Mouse (Mus musculus): ENCODE data around the gene Slc10a3.
"Not testable (repeated sequence)": the region's sequence is repeated elsewhere in the genome, so short reads cannot be mapped to it uniquely, and the experiment has no call there.

Slc10a3 gene

DNA sequence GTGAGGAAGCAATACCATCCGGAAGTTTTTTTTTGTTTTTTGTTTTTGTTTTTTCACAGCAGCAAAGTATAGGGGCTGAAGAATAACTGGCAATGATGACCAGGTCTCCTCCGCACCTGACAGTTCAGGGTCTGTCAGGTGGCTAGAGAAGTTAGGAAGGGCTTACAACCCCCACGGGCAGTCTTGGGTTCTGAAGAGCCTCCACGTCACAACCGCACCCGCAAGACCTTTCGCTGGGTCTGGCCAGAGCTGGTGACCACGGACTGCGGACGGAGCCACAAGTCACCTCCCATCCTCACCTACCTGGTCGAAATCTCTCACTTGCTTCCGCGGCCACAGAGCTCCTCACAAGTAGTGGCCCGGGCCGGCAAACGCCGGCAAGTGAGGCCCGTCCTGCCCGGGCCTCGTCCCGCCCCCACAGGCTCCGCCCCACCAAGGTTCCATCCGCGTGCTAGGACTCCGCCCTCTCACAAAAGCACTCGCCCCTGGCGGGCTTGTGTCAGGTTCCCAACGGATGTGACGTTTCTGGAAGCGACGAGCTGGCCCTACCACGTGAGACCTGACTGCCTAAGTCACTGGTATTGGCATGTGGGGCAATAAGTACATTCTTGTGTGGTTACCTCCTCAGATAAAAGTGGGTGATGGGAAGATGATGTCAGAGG is at the start of gene Slc10a3, which contains the start of gene Ubl4a:
Gene Slc10a3 (minus strand): TSS at position 462 of the 662 bp plus-strand sequence.
Gene Ubl4a (minus strand): TSS at position 331 of the 662 bp plus-strand sequence.
- peak; percentile 91 to 94 for DNase-seq

DNA sequence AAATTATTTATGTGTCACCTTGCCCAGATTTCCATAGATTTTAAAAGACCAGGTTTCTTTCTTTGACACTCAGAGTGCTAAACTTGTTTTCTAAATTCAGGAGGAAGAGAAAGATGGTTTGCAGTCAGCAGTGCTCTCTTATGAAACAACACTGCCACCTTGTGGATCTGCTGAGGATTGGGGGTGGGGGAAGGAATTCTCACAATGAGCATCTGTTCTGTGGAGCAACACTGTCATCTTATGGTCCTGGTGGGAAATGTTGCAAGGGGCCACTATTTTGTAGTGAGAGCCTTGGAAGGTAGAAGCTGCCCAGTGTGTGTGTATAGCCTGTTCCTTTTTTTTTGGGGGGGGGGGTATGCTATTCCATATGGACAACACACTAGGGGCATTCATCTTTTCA is 40.2 kb upstream of the Slc10a3 start:
- peak; percentile 56 to 72 for DNase-seq

DNA sequence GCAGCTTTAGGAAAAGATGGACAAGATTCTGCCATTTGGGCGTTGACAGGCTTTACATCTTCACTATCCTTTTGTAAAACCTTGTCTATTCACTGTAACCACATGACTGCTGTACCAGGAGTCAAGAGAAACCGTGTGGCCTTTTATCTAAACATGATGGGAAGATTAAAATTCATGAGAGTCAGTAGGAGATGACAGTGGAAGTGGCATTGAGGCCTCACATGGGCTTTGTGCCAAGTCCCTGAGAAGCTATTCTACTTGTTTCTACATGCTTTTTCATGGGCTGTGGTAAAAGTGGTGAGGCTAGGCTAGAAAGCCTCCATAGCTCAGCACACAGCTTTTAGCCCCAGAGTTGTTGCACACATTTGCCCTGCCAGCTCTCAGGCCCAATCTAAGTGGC is 35.2 kb upstream of the Slc10a3 start:
- no peak for DNase-seq

DNA sequence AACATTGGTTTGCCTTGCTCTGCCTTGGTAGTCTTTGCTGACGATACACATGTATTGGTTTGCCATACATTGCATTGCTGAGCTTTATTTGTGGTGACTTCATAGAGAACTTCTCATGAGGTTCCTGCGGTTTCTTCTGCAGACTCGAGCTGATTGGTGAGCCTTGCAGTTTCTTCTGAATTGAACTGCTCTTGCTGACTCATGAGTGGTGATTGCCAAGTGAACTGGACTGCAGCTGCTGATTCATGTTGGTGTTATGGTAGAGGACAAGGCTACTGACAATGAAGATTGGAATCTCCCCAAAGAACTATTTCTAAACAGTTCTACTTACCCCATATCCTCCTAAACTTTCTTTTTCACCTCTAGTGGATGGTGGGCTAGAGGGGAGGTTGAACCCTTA is 27.0 kb upstream of the Slc10a3 start:
- no peak for DNase-seq

DNA sequence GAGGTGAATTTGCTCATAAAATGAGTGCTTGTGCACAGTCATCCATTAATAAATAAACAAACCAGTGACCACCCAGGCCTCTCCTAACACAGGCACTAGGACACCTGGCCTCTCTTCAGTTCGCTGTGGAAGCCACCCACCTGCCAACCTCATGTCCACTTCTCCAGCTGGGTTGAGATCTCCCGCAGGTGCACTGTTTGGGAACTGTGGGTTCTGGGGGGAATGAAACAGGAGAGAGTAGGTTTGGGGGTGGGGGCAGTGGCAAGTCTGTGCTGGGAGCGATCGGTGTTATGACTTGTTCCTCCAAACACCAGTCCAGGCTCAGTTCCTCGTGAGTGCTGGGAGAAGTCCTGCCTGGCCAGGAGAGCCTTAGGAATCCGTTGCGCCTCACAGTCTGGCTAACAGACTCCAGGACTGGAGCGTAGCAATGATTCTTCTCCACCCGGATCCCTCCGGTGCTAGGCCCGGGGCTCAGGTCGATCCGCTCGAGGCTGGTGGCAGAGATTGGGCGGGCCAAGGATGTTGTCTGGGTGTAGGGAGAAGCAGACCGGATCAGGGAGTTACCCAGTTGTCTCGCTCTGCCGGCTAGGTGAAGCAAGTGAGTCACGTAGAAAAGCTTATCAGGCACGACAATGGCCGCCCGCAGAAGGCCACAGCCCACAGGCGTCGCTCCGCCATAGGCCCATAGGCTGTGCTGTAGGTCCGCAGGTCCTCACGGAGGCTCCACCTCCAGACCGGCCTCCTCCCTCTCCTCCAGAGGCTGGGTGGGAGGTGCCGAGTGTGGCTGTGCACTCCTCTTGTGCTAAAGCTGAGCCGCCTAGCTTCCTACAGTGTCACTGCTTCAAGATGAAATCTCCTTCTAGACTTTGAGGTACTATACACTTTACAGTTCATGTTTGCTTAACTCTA is 19.6 kb upstream of the Slc10a3 start, which contains the start of the genes Fam3a and Ikbkg:
Gene Fam3a (minus strand): TSS at position 738 of the 909 bp plus-strand sequence.
Gene Ikbkg (plus strand): TSS at position 756 of the 909 bp plus-strand sequence.
- peak; percentile 90 to 93 for DNase-seq

DNA sequence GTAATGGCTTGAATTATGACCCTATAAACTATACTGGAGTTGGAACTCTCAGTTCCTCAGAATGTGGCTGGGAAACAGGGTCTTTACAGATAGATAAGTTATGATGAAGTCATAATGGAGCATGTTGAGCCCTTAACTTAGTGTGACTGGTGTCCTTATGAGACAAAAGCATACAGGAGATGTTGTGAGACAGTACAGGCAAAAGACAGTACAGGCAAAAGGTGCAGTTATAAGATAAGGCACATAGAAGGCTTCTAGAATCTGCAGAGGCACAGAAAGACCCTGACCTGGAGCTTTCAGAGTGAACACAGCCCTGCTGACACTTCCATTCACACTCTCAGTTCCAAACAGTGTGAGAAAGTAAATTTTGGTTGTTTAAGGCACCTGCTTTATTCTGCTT is 15.0 kb upstream of the Slc10a3 start:
- DNase-seq, result no peak

DNA sequence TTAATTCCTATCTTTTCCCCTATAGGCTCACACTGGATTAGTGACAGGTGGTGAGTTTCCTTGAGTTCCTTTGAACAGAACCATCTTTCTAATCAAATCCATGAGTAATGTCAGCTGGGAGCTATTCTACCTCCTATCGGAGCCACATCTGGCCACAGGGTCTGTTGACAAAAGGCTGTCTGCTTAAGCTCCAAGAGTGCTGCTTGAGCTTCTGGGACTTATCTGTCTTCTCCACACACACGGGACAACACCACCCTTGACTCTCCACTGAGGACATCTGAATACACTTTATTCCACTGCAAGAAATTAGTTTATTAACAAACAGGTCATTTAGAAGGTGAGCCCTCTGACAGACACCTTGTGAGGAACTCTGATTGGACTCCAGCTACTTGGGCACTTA is 11.3 kb upstream of the Slc10a3 start:
- DNase-seq, result no peak

DNA sequence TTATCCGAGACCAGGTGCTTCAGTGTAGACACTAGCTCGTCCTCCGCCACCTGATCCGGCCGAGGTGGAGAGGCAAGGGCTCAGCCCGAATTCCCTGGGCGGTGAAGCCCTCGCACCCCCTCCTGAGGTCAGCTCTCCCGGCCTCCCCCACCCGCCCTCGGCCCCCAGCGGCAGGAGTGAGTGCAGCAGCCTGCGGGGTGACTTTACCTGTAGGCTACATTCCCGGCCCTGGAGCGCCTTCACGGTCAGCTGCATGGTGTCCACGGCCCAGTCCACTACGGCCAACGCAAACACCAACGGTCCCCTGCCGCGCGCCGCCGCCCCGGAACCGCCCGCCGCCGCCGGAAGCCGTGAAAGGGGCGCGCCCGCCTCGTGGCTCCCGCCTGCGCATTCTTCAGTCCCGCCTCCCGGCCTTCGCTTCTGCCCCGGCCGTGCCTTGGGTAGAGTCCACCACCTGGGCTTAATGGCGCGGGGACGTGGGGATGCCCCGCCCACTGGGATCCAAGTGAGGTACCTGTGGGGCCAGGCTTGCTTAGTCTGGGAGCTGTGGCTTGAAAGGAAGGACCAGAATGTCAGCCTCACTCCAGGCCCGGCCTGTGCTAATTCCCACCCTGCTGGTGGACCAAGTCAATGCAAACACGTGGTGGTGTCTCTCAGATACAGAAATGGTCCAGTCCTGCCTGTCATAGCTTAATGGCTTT is 4.8 kb downstream of the Slc10a3 start:
- peak; percentile 76 to 77 for DNase-seq

DNA sequence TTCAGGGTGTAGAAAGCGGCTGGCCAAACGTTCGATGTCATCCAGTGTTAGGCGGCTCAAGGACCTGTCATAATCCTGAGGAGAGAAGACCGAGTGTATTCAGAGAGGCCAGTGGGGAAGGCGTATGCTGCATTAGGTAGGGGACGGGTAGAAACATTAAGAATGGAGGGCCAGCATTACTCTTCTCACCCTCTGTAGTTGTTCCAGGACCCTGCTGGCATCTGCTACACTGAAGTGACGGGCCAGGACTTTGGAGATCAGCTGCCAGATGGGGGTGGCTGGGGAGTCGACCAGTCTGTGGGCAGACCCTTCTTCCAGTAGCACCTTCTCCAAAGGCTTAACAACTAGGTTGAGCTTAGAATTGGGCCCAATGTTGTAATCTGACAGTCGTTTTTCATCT is 5.6 kb downstream of the Slc10a3 start:
- no peak for DNase-seq

DNA sequence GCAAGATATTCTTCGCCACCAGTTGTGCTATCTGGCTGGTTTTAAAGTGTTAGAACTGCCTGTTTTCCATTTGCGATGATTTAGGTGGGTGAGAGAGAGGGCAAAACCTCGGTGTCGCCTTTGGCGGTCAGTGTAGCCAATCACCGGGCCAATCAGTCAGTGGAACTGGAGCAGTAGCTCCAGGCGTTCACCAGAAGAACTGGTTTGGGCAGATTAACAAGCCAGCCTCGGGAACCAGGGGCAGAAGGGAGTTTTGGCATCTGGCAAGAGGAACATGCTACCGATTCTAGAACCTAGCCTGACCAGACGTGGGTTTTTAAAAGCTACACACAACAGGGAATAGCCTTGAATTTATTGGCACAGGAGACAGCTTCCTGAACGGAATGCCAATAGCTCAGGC is 14.0 kb downstream of the Slc10a3 start:
- peak; percentile 32 to 67 for DNase-seq

DNA sequence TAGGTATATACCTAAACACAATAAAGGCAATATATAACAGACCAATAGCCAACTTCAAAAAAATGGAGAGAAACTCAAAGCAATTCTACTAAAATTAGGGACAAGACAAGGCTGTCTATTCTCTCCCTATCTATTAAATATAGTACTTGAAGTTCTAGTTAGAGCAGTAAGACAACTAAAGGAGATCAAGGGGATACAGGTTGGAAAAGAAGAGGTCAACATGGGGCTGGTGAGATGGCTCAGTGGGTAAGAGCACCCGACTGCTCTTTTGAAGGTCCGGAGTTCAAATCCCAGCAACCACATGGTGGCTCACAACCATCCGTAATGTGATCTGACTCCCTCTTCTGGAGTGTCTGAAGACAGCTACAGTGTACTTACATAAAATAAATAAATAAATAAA is 16.1 kb downstream of the Slc10a3 start:
- not testable (repeated sequence) for DNase-seq

DNA sequence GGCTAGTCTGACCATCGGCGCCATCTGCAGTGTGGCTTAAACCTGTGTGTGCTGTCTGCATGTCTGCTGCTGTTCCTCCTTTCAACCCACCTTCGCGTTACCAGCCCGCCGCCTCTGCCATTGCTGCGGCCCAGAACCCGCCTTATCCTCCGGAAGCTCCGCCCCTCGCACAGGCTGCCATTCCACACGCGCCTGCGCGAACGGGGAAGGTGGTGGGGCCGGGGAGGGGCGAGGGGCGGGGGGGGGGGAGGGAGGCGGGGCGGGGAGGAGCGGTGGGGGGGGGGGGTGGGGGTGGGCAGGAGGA is 19.7 kb downstream of the Slc10a3 start, which contains the start of gene Lage3:
Gene Lage3 (minus strand): TSS at position 152 of the 304 bp plus-strand sequence.
- peak; percentile 80 to 85 for DNase-seq

DNA sequence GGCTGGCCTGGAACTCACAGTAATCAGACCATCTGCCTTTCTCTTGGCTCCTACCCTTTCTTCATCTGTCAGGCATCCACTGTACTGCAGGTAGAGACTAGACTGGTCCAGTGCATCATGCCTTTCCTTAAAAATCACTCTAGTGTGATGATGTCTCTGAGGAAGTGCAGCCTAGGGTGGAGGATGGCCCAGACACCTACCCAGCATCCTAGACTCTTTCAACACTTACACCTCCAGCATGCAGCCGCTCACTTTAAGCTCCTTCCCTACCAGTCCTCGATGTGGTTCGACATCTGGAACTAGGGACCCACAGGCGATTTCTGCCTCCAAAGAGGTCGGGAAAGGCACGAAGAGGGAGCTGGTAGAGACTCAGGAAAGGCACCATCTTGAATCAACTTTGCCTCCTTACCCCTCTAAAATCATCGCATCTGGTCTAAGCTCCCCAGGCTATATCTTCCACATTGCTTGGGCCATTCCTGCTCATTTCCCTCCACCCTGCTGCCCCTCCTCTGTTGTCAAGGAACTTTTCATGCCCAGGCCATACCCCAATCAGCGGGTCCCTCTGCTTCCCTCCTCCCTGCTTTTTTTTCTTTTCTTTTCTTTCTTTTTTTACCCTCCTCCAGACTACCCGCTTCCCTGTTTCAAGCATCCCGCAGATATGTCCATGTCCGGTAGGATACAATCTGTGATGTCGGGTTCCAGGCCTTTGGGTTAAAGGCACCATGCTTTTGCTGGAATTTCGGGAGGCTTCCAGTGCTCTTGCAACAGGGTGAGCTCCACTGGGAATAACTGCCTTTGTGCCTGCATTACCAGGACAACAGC is 20.3 kb downstream of the Slc10a3 start:
- DNase-seq, result no peak

DNA sequence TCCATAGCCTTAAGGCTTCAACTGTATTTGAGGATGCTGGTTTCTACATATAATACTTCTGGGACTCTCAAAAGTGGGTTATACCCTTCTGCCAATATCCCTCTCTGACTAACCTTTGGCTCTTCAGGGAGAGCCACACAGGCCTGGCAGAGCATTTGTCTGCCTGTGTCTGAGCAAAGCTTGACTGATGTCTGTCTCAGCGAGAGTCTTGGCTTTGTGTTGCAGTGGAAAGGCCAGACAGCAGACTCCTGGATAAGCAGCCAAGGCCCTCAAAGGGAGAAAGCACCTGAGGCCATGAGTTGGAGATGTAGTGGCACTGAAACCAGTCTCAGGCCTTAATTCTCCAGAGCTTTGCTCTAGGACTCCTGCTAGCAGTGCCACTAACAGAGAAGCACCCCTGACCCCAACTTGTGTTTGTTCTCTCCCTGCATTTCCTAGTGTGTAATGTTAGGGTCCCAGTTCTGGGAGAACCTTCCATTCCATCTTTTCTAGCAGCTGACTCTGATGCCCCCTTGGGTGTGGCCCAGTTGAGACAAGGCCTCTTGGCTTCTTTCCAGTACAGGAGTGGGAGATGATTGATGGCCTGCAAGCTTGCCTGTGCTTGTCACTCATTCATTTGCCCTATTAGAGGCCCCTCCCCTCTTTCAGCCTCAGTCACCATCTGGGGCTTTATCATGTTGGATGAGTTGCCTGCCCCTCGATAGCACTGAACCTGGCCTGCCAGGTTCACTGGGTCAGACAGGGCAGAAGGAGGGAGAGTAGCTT is 42.8 kb downstream of the Slc10a3 start:
- DNase-seq, result no peak

DNA sequence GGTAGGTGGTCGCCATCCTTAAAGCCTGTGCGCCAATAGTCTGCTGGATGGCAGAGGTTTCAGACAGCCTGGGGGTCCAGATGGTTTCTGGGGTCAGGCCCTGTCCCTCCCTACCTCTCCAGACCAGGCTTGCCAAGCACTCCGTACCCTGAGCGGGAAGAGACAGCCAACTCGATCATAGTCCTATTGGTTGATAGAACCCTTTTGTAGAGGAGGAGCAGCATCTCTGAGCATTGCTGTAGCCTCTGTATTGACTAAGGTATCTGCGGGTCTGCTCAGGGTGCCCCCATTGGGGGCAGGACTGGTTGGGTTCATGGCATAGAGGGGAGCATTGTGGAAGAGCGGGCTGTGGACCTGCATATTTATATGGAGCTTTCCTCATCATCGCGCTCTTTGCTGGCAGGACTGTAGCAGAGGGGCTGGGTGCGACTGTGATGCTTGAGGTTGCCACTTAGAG is 43.9 kb downstream of the Slc10a3 start:
- no peak for DNase-seq

DNA sequence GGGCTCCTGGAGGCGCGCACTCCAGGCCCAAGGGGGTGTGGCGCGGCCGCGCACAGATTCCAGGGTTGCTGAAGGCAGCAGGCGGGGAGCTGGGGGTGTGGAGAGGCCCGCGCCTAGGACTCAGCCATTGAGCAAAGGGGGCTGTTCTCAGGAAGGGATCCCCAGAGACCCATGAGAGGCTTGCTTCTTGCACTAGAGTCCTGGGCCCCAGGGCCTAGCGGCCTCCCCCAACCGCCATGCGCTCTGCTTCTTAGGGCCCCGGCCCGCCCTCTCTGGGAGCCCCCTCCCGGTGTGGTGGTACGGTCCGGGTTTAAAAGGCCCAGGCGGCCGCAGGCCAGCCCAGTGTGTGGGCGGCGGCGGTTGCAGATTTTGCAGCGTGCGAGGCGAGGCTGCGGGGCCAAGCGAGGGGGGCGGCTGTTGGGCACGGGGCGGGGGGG is 44.4 kb downstream of the Slc10a3 start, which contains the start of gene Plxna3:
Gene Plxna3 (plus strand): TSS at position 342 of the 437 bp plus-strand sequence.
- peak; percentile 63 to 73 for DNase-seq

All from lung, adult 18-20 months (tissue).